ENCODE assay signal across 12 mouse cellular contexts in the genomic region with DNA sequence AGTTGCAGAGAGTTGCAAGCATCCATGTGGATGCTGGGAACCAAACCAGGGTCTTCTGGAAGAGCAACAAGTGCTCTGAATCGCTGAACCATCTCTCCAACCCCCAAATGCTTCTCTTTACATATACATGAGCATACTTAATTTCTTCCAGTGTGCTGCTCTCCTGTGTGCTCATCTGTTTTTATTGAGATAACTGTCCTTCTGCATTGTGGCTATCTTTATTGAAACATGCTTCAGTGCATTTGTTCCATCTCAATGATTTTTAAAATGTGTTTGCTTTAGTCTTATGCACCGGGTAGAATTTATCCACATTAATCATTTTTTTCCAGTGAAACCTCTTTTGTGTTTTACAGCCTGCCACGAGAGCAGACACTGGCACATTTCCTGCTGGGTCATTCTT.
"Had no signal": no experiment of that assay in that cellular context is flagged by ENCODE, and none has a peak within 500 bp of the region (broad histone marks: within the 10 kb centered on the region; RNA-seq: fewer than 3 reads in every experiment).

No protein-coding gene starts in this region.

- H3K36me3 ChIP-seq: midbrain, embryonic 10.5 days; midbrain, embryonic 12.5 days; neural tube, embryonic 12.5 days; stomach, embryonic 15.5 days had no signal

- H3K9me3 ChIP-seq: midbrain, embryonic 10.5 days; midbrain, embryonic 12.5 days; neural tube, embryonic 12.5 days; stomach, embryonic 15.5 days had no signal

- H3K27me3 ChIP-seq: midbrain, embryonic 12.5 days; neural tube, embryonic 12.5 days; stomach, embryonic 15.5 days had no signal

- H3K9ac ChIP-seq: lung, embryonic 14.5 days; midbrain, embryonic 12.5 days; neural tube, embryonic 12.5 days; stomach, embryonic 15.5 days had no signal

- DNase-seq: lung, adult 18-20 months; lung, embryonic 14.5 days; lung, postnatal 10 days; right cerebral cortex, postnatal 14 days; thymus, adult 2 months; thymus, postnatal 25 days; thymus, postnatal 4 days had no signal

- H3K27ac ChIP-seq: midbrain, embryonic 10.5 days; midbrain, embryonic 12.5 days; neural tube, embryonic 12.5 days; stomach, embryonic 15.5 days; stomach, postnatal 0 days had no signal

- H3K4me1 ChIP-seq: midbrain, embryonic 10.5 days; midbrain, embryonic 12.5 days; neural tube, embryonic 12.5 days; stomach, embryonic 15.5 days had no signal

- H3K4me3 ChIP-seq: midbrain, embryonic 10.5 days; midbrain, embryonic 12.5 days; neural tube, embryonic 12.5 days; stomach, embryonic 15.5 days had no signal
